Mouse (Mus musculus): ENCODE measurements around the gene Cpe.

- TF ChIP-seq CTCF (conservative IDR thresholded peaks at IDR 0.05; ENCODE audit: low read length) (no peak), NANOG (IDR thresholded peaks at IDR 0.05; ENCODE audit: borderline replicate concordance, low read length) (no peak), POU5F1 (IDR thresholded peaks at IDR 0.05; ENCODE audit: borderline replicate concordance, low read length) (no peak)
Measured at GRCm38 (mm10) chr8:64712499-64712898, 19.6 kb upstream of the Cpe start.
